ENCODE assay signal across 13 mouse cellular contexts in genomic region chr7:45093516-45093905, GRCm38 (mm10). TPM values are rescaled to one million over a fixed set of nuclear protein-coding genes. Genes with fewer than 3 reads are reported as not detected.
DNase-seq lines count a peak whose midpoint lies in the region; ATAC-seq lines count a peak whose summit lies in the region.
"Had no signal": no experiment of that assay in that cellular context is flagged by ENCODE, and none has a peak within 500 bp of the region (broad histone marks: within the 10 kb centered on the region; RNA-seq: fewer than 3 reads in every experiment).

No protein-coding gene starts in this region.

- no peak overlapping the region for H3K4me3 ChIP-seq in embryonic facial prominence, embryonic 13.5 days
- no peak overlapping the region for H3K4me3 ChIP-seq in liver, embryonic 13.5 days (replicated peaks)

- no peak for ATAC-seq in embryonic facial prominence, embryonic 13.5 days (ENCODE audit: insufficient number of reproducible peaks, insufficient read depth, low FRiP score, low TSS enrichment, low read depth)
- no peak for ATAC-seq in liver, embryonic 13.5 days (ENCODE audit: low read depth)
- ATAC-seq in frontal cortex, adult (ENCODE audit: low TSS enrichment): no peak

- peaks cover 33% of the 10 kb centered on the region for H3K4me1 ChIP-seq in embryonic facial prominence, embryonic 13.5 days
- H3K4me1 ChIP-seq in liver, embryonic 13.5 days (replicated peaks): peaks cover 54% of the 10 kb centered on the region

- DNase-seq in adrenal gland, postnatal 14 days: peak; percentile 28
- DNase-seq in adrenal gland, adult 8-10 months: no peak
- peak; percentile 60 to 66 for DNase-seq in kidney, postnatal 4 days
- no peak for DNase-seq in kidney, postnatal 14 days
- no peak for DNase-seq in liver, embryonic 13.5 days
- DNase-seq in gastrocnemius, adult 18-20 months (ENCODE audit: low spot score): no peak
- DNase-seq: adrenal gland, adult 2 months; cerebellum, postnatal 25 days; gastrocnemius, postnatal 25 days; lung, adult 2 months; right cerebral cortex, postnatal 14 days had no signal

- no peaks in the 10 kb centered on the region for H3K27me3 ChIP-seq in embryonic facial prominence, embryonic 13.5 days
- H3K27me3 ChIP-seq in liver, embryonic 13.5 days: no peaks in the 10 kb centered on the region

- H3K36me3 ChIP-seq in embryonic facial prominence, embryonic 13.5 days: peaks cover 27% of the 10 kb centered on the region
- no peaks in the 10 kb centered on the region for H3K36me3 ChIP-seq in liver, embryonic 13.5 days

- no peak overlapping the region for H3K9ac ChIP-seq in embryonic facial prominence, embryonic 13.5 days
- H3K9ac ChIP-seq in liver, embryonic 13.5 days: no peak overlapping the region

- H3K27ac ChIP-seq in embryonic facial prominence, embryonic 13.5 days: peak overlapping the region; percentile 89
- H3K27ac ChIP-seq in liver, embryonic 13.5 days: no peak overlapping the region; the same call in 1 of the 2 replicates

- H3K9me3 ChIP-seq in embryonic facial prominence, embryonic 13.5 days: no peaks in the 10 kb centered on the region
- H3K9me3 ChIP-seq in liver, embryonic 13.5 days (replicated peaks): no peaks in the 10 kb centered on the region

- H3K4me2 ChIP-seq in embryonic facial prominence, embryonic 13.5 days: no peak overlapping the region
- H3K4me2 ChIP-seq in liver, embryonic 13.5 days: peak overlapping the region; percentile 30

- 31% methylated on average over 18 of the region's 18 CpGs for WGBS in embryonic facial prominence, embryonic 13.5 days
- 25% methylated on average over 17 of the region's 18 CpGs for WGBS in liver, embryonic 13.5 days (ENCODE audit: insufficient replicate concordance)

RNA-seq across cellular contexts. Expression of gene Rcn3, which starts 1.5 kb away (rescaled TPM):
- 38.2 and 39.1 TPM in 2 replicates for total RNA-seq in adrenal gland, postnatal 14 days (2021)
- total RNA-seq in adrenal gland, adult 8-10 months (2022): 10 to 100 TPM; 33.1 to 51.0 (median 37.1) TPM
- polyA plus RNA-seq in embryonic facial prominence, embryonic 13.5 days (2015; fragmentation: Nextera tagmentation; extraction: Ambion mirVana): 375 and 376 TPM in 2 replicates
- polyA plus RNA-seq in liver, embryonic 13.5 days (2015; fragmentation: Nextera tagmentation; extraction: Ambion mirVana): 35.6 and 38.7 TPM in 2 replicates
- total RNA-seq in gastrocnemius, adult 18-20 months (2021): 10 to 100 TPM in 1 of 2 experiments, 1 to 10 TPM in 1; 8.0 to 12.5 TPM

RNA-seq across cellular contexts. Expression of gene Fcgrt, which starts 10.1 kb away (rescaled TPM):
- total RNA-seq in adrenal gland, postnatal 14 days (2021): 138 and 152 TPM in 2 replicates
- 100 to 1,000 TPM; 105 to 151 (median 125) TPM for total RNA-seq in adrenal gland, adult 8-10 months (2022)
- 61.6 and 65.1 TPM in 2 replicates for polyA plus RNA-seq in embryonic facial prominence, embryonic 13.5 days (2015; fragmentation: Nextera tagmentation; extraction: Ambion mirVana)
- polyA plus RNA-seq in liver, embryonic 13.5 days (2015; fragmentation: Nextera tagmentation; extraction: Ambion mirVana): 29.2 and 31.9 TPM in 2 replicates
- 10 to 100 TPM; 27.4 to 29.1 TPM for total RNA-seq in gastrocnemius, adult 18-20 months (2021)

RNA-seq across cellular contexts. Expression of gene Rps11, which starts 30.7 kb away (rescaled TPM):
- total RNA-seq in adrenal gland, postnatal 14 days (2021): 1,189 and 1,386 TPM in 2 replicates
- 1,000 to 10,000 TPM; 1,085 to 1,250 (median 1,138) TPM for total RNA-seq in adrenal gland, adult 8-10 months (2022)
- 1,651 and 1,760 TPM in 2 replicates for polyA plus RNA-seq in embryonic facial prominence, embryonic 13.5 days (2015; fragmentation: Nextera tagmentation; extraction: Ambion mirVana)
- polyA plus RNA-seq in liver, embryonic 13.5 days (2015; fragmentation: Nextera tagmentation; extraction: Ambion mirVana): 1,277 and 1,372 TPM in 2 replicates
- total RNA-seq in gastrocnemius, adult 18-20 months (2021): 100 to 1,000 TPM; 490 to 529 TPM

RNA-seq across cellular contexts. Expression of gene Prrg2, which starts 31.0 kb away (rescaled TPM):
- total RNA-seq in adrenal gland, postnatal 14 days (2021): 16.0 and 16.3 TPM in 2 replicates
- total RNA-seq in adrenal gland, adult 8-10 months (2022): 10 to 100 TPM; 16.4 to 20.5 (median 17.1) TPM
- polyA plus RNA-seq in embryonic facial prominence, embryonic 13.5 days (2015; fragmentation: Nextera tagmentation; extraction: Ambion mirVana): 23.0 and 26.0 TPM in 2 replicates
- 7.1 and 7.8 TPM in 2 replicates for polyA plus RNA-seq in liver, embryonic 13.5 days (2015; fragmentation: Nextera tagmentation; extraction: Ambion mirVana)
- total RNA-seq in gastrocnemius, adult 18-20 months (2021): 10 to 100 TPM; 10.2 to 10.4 TPM

RNA-seq across cellular contexts. Expression of gene Nosip, which starts 31.3 kb away (rescaled TPM):
- total RNA-seq in adrenal gland, postnatal 14 days (2021): 41.6 and 47.5 TPM in 2 replicates
- 10 to 100 TPM; 57.5 to 81.7 (median 66.6) TPM for total RNA-seq in adrenal gland, adult 8-10 months (2022)
- polyA plus RNA-seq in embryonic facial prominence, embryonic 13.5 days (2015; fragmentation: Nextera tagmentation; extraction: Ambion mirVana): 64.7 and 66.6 TPM in 2 replicates
- 31.5 and 32.0 TPM in 2 replicates for polyA plus RNA-seq in liver, embryonic 13.5 days (2015; fragmentation: Nextera tagmentation; extraction: Ambion mirVana)
- total RNA-seq in gastrocnemius, adult 18-20 months (2021): 10 to 100 TPM; 27.9 to 28.3 TPM

Comparison
In these comparisons a context has a peak if more than half of its experiments do, and no peak if none do; other contexts are left out.
1. DNase-seq: peak in adrenal gland, postnatal 14 days (single experiment) and kidney, postnatal 4 days (2 of 2); none in adrenal gland, adult 8-10 months (single experiment), kidney, postnatal 14 days (single experiment), liver, embryonic 13.5 days (single experiment) and gastrocnemius, adult 18-20 months (single experiment).